Mouse (Mus musculus) heart, embryonic 10.5 days (tissue): ENCODE results near the gene Olfr792. TPM values are rescaled to one million over a fixed set of nuclear protein-coding genes. Genes with fewer than 3 reads are reported as not detected.

Source experiments
- DNase-seq: peaks from one replicate; pipeline ENCODE4 v3.0.0-alpha.2; 2017; ENCODE audit warnings: low spot score
- H3K27ac ChIP-seq: fragments of 300-500 bp; sonication (generic); 2 replicates; pipeline ENCODE4 v1.5.1; 2016; ENCODE audit warnings: mild to moderate bottlenecking
- H3K27me3 ChIP-seq: fragments of 300-500 bp; sonication (generic); 2 replicates; pipeline ENCODE4 v1.6.1; 2016; ENCODE audit warnings: mild to moderate bottlenecking; ENCODE audit not compliant: poor library complexity, insufficient read depth, severe bottlenecking
- H3K36me3 ChIP-seq: fragments of 300-500 bp; sonication (generic); 2 replicates; pipeline ENCODE4 v1.6.1; 2016; ENCODE audit warnings: mild to moderate bottlenecking, moderate library complexity
- H3K4me1 ChIP-seq: fragments of 300-500 bp; sonication (generic); 2 replicates; pipeline ENCODE4 v1.6.1; 2016; ENCODE audit warnings: mild to moderate bottlenecking
- H3K4me3 ChIP-seq: fragments of 300-500 bp; sonication (generic); 2 replicates; pipeline ENCODE4 v1.5.1; 2016; ENCODE audit warnings: mild to moderate bottlenecking, moderate library complexity
- H3K9me3 ChIP-seq: fragments of 300-500 bp; sonication (generic); 2 replicates; pipeline ENCODE4 v1.6.1; 2016; ENCODE audit warnings: mild to moderate bottlenecking, moderate library complexity
- WGBS: fragments of 180-500 bp; shearing (Covaris S2); methylation state at CpG from one replicate; pipeline ENCODE4 v1.1.7; 2016; 5-methylcytosine and 5-hydroxymethylcytosine counted together
- microRNA-seq: library from miRNA; unstranded; fragments of <30 nt; microRNA quantifications from one replicate; pipeline ENCODE4, GENCODE M21; 2017
- polyA plus RNA-seq: library from polyadenylated mRNA; unstranded; fragments of >200 nt; fragmentation: Nextera tagmentation; extraction: Ambion mirVana; gene quantifications from 2 replicates; pipeline ENCODE4 v1.2.1, GENCODE M21; 2016

Olfr792 gene
- polyA plus RNA-seq, result not detected in 2 replicates

GRCm38 (mm10) chr10:129538862-129539261, at the start of gene Olfr792:
Gene Olfr792 (plus strand): TSS chr10:129539162.
- H3K36me3 ChIP-seq, result no peaks in the 10 kb centered on the region
- WGBS, result 70% methylated on average over 1 of the region's 1 CpGs
- no peak within 1 kb of the TSS for H3K27ac ChIP-seq
- no peak for DNase-seq
- H3K4me1 ChIP-seq, result no peaks in the 10 kb centered on the region
- no peaks in the 10 kb centered on the region for H3K27me3 ChIP-seq
- no peak within 1 kb of the TSS for H3K4me3 ChIP-seq
- H3K9me3 ChIP-seq, result no peaks in the 10 kb centered on the region

GRCm38 (mm10) chr10:129490101-129490500, 48.9 kb upstream of the Olfr792 start:
- 73% methylated on average over 2 of the region's 2 CpGs for WGBS
- Histone ChIP-seq H3K27ac (no peak overlapping the region), H3K4me1 (no peaks in the 10 kb centered on the region), H3K4me3 (no peak overlapping the region), H3K9me3 (no peaks in the 10 kb centered on the region), H3K36me3 (no peaks in the 10 kb centered on the region), H3K27me3 (no peaks in the 10 kb centered on the region)
- DNase-seq, result no peak

- H3K27me3 ChIP-seq, result no peaks in the 10 kb centered on the region
- no peak within 1 kb of the TSS for H3K4me3 ChIP-seq
- no peaks in the 10 kb centered on the region for H3K36me3 ChIP-seq
- H3K9me3 ChIP-seq, result no peaks in the 10 kb centered on the region
- DNase-seq, result no peak
- no peak within 1 kb of the TSS for H3K27ac ChIP-seq
- H3K4me1 ChIP-seq, result no peaks in the 10 kb centered on the region
Observed at GRCm38 (mm10) chr10:129498192-129498591, 40.8 kb upstream of the Olfr792 start, which contains the start of gene Olfr790. Gene Olfr790 (plus strand): TSS chr10:129498492.

- no peak within 1 kb of the TSS for H3K4me3 ChIP-seq
- H3K27me3 ChIP-seq, result no peaks in the 10 kb centered on the region
- no peak within 1 kb of the TSS for H3K27ac ChIP-seq
- WGBS, result 66% methylated on average over 3 of the region's 3 CpGs
- no peaks in the 10 kb centered on the region for H3K36me3 ChIP-seq
- DNase-seq, result no peak
- no peaks in the 10 kb centered on the region for H3K4me1 ChIP-seq
- no peaks in the 10 kb centered on the region for H3K9me3 ChIP-seq
Observed at GRCm38 (mm10) chr10:129521492-129521891, 17.5 kb upstream of the Olfr792 start, which contains the start of gene Olfr791. Gene Olfr791 (plus strand): TSS chr10:129521792.

- no peaks in the 10 kb centered on the region for H3K27me3 ChIP-seq
- no peaks in the 10 kb centered on the region for H3K4me1 ChIP-seq
- H3K27ac ChIP-seq, result no peak overlapping the region
- peaks cover 4% of the 10 kb centered on the region; the same call in 1 of the 2 replicates for H3K9me3 ChIP-seq
- WGBS, result 46% methylated on average over 1 of the region's 1 CpGs
- no peaks in the 10 kb centered on the region for H3K36me3 ChIP-seq
- no peak for DNase-seq
- H3K4me3 ChIP-seq, result no peak overlapping the region
Observed at GRCm38 (mm10) chr10:129549354-129549753, 10.4 kb downstream of the Olfr792 start.

DNA sequence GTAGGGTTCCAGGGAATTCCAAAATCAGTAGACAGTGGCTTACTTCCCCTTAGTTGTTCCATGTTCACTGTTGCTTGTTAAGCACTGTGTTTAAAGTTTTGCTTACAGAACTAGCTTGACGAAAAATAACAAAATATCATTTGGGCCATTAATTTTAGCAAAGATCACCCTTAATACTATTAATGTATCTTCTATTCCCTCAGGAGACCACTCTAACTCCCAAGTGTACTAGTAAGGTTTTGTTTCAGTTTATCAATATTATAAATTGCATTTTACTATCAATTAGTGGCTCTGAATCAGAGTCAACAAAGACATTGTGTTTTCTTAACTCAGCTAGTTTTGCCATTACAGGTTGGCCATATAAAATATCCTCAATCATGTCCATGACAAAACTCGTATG, 28.4 kb downstream of the Olfr792 start, which contains the start of gene Olfr794:
Gene Olfr794, plus strand, starts transcription at position 301 of the 400 bp plus-strand sequence.
- H3K27ac ChIP-seq, result no peak within 1 kb of the TSS
- no peaks in the 10 kb centered on the region for H3K9me3 ChIP-seq
- H3K36me3 ChIP-seq, result no peaks in the 10 kb centered on the region
- H3K4me1 ChIP-seq, result no peaks in the 10 kb centered on the region
- no peak within 1 kb of the TSS for H3K4me3 ChIP-seq
- no peaks in the 10 kb centered on the region for H3K27me3 ChIP-seq
- 73% methylated on average over 2 of the region's 2 CpGs for WGBS
- DNase-seq, result no peak

GRCm38 (mm10) chr10:129577066-129577465, 38.1 kb downstream of the Olfr792 start:
- no peaks in the 10 kb centered on the region for H3K4me1 ChIP-seq
- no peak overlapping the region for H3K27ac ChIP-seq
- no peak for DNase-seq
- no peak overlapping the region for H3K4me3 ChIP-seq
- H3K27me3 ChIP-seq, result no peaks in the 10 kb centered on the region
- WGBS, result 75% methylated on average over 1 of the region's 1 CpGs
- no peaks in the 10 kb centered on the region for H3K36me3 ChIP-seq
- no peaks in the 10 kb centered on the region for H3K9me3 ChIP-seq

Small RNAs within 50 kb of the gene (microRNA-seq; reads per million reads assigned to microRNA genes)
- gene Gm23252, result not detected

Other genes starting within 250 kb of the Olfr792 start
- not detected in 2 replicates for gene Olfr780, start 221.0 kb upstream of the Olfr792 start, polyA plus RNA-seq
- not detected in 2 replicates for gene Olfr781, start 210.3 kb upstream of the Olfr792 start, polyA plus RNA-seq
- not detected in 2 replicates for gene Olfr782, start 190.3 kb upstream of the Olfr792 start, polyA plus RNA-seq
- gene Olfr784, start 155.1 kb upstream of the Olfr792 start, polyA plus RNA-seq, result 0.05 TPM in 1 of 2 replicates, not detected in the other
- gene Olfr785, start 133.7 kb upstream of the Olfr792 start, polyA plus RNA-seq, result not detected in 2 replicates
- not detected in 2 replicates for gene Olfr786, start 111.9 kb upstream of the Olfr792 start, polyA plus RNA-seq
- not detected in 2 replicates for gene Olfr787, start 77.3 kb upstream of the Olfr792 start, polyA plus RNA-seq
- not detected in 2 replicates for gene Olfr788, start 68.2 kb upstream of the Olfr792 start, polyA plus RNA-seq
- not detected in 2 replicates for gene Olfr789, start 54.4 kb upstream of the Olfr792 start, polyA plus RNA-seq
- not detected in 2 replicates for gene Olfr790, start 40.7 kb upstream of the Olfr792 start, polyA plus RNA-seq
- gene Olfr791, start 17.4 kb upstream of the Olfr792 start, polyA plus RNA-seq, result not detected in 2 replicates
- gene Olfr794, start 28.5 kb downstream of the Olfr792 start, polyA plus RNA-seq, result not detected in 2 replicates
- gene Olfr796, start 73.4 kb downstream of the Olfr792 start, polyA plus RNA-seq, result not detected in 2 replicates
- not detected in 2 replicates for gene Olfr798, start 88.8 kb downstream of the Olfr792 start, polyA plus RNA-seq
- gene Olfr799, start 98.3 kb downstream of the Olfr792 start, polyA plus RNA-seq, result not detected in 2 replicates
- gene Olfr800, start 118.5 kb downstream of the Olfr792 start, polyA plus RNA-seq, result not detected in 2 replicates
- not detected in 2 replicates for gene Olfr801, start 134.7 kb downstream of the Olfr792 start, polyA plus RNA-seq
- not detected in 2 replicates for gene Olfr802, start 149.0 kb downstream of the Olfr792 start, polyA plus RNA-seq
- gene Olfr803, start 155.1 kb downstream of the Olfr792 start, polyA plus RNA-seq, result not detected in 2 replicates
- gene Olfr804, start 164.0 kb downstream of the Olfr792 start, polyA plus RNA-seq, result not detected in 2 replicates
- gene Olfr805, start 190.2 kb downstream of the Olfr792 start, polyA plus RNA-seq, result not detected in 2 replicates
- not detected in 2 replicates for gene Olfr806, start 202.8 kb downstream of the Olfr792 start, polyA plus RNA-seq
- not detected in 2 replicates for gene Olfr807, start 218.6 kb downstream of the Olfr792 start, polyA plus RNA-seq
- gene Olfr808, start 226.3 kb downstream of the Olfr792 start, polyA plus RNA-seq, result not detected in 2 replicates
- gene Olfr809, start 235.5 kb downstream of the Olfr792 start, polyA plus RNA-seq, result not detected in 2 replicates